Mouse (Mus musculus) gastrocnemius, adult 18-20 months (tissue): ENCODE measurements around the gene Gm4969. TPM values are rescaled to one million over a fixed set of nuclear protein-coding genes. Genes with fewer than 3 reads are reported as not detected.
"Not testable (repeated sequence)": the region's sequence is repeated elsewhere in the genome, so short reads cannot be mapped to it uniquely, and the experiment has no call there.

Experiments used
- DNase-seq: peaks from one replicate; pipeline ENCODE4 v3.0.0; 2021; ENCODE audit warnings: low spot score
- long read RNA-seq, 2 experiments: library from polyadenylated mRNA; stranded (forward); transcript quantifications; one replicate each; pipeline ENCODE4 v2.0.0; 2021
- total RNA-seq, 2 experiments: library from RNA; stranded (reverse); gene quantifications; 2 replicates each; pipeline ENCODE4 v1.2.3; 2021

Gm4969 gene
- total RNA-seq: not detected
- long read RNA-seq, experiment 1: 0 reads
- long read RNA-seq, experiment 2: 0 reads

DNA sequence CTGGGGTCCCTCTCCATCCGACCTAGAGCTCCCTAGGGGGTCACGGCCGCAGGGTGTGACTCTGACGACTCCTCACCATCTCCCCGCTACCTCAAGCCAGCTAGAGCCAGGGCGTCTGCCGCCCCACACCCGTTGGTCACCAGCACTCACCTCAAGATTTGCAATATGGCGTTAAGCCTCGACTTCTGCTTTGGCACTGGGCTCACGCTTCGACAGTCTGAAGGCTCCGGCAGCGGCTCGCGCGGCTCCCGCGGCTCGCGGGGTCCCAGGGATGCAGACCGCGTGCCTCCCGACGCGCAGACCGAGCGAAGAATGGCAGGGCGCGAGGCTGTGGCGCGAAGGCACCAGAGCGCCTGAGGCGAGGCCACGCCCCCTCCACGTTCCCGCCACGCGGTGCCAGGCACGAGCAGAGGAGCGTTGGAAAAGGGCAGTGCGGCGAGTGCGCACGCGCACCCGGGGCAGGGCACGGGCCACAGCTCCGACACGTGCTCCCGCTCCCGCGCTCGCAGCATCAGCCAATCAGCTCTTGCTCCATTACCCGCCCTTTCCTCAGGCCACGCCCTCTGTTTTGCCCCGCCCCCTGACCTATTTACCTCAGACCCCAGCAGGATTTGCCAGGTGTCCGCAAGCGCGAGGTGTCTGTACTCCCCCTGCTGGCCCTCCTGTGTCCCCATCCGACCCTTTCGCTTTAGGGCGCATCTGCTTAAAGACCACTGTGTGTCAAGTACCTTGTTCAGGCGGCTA is at the start of gene Gm4969:
Gene Gm4969 (minus strand): TSS at position 341 of the 744 bp plus-strand sequence.
- DNase-seq: no peak

DNA sequence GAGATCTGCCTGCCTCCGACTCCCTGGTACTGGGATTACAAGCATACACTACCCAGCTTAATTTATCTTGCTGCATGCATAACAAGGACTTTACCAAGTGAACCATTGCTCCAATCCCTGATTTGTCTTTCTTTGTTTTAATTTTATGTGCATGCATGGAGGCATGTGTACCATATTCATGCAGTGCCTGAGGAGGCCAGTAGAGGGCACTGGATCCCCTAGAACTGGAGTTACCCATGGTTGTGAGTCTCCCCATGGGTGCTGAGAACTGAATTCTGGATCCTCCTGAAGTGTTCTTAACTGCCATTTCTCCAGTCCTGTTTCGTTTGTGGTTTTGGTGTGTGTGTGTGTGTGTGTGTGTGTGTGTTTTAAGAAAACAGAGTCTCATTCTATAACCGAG is 48.8 kb upstream of the Gm4969 start:
- DNase-seq: no peak

DNA sequence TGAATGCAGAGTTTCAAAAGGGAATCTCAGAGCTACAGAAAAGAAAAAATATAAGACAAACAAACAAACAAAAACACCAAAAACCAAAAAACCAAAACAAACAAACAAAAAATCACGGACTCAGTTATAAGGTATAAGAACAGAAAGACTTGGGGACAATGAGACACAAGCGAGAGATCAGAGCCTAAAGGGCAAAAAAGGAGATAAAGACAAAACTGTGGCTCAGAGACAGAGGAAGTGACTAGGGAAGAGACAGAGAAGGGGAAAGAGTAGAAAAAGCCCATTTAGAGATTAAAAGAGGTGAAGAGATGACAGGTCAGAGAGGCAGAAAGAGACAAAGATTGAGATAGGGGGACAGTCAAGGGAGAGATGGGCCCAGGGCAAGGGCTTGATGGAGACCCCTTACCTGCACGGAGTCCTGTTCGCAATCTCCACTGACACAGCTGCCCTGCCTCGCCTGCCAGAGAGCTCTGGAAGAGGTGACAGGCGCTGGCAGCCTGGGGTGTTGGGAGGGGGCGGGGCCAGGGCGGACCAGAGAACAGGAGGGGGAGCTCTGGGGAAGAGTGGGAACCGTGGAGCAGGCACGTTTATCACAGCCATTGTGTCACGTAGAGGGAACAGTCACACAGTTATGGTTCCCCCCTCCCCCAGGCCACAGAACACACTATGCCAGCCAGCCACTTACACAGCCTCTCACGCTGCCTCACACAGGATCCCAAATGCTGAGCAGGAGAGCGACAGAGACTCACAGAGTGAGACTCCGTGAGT is 47.7 kb upstream of the Gm4969 start, which contains the start of gene Gipr:
Gene Gipr (minus strand): TSS at position 472 of the 768 bp plus-strand sequence.
- DNase-seq: no peak

DNA sequence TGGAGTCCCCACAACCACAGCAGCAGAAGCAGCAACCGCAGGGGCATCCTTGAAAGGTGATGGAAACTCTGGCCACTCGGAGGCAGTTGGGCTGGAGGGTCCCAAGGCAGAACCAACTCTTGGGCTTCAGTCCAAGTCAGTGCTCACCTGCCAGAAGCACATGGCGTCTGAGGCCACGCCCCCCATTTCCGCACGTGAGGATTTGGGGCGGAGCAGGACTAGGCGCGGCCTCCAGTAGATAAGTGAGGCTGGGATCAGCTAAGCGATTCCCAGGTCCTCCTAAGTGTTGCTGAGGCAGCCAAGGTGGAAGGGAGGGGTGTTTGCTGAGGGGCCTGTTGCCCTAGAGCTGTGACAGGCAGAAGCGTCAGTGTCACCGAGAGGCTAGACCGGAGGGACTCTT is 46.8 kb upstream of the Gm4969 start:
- no peak for DNase-seq

DNA sequence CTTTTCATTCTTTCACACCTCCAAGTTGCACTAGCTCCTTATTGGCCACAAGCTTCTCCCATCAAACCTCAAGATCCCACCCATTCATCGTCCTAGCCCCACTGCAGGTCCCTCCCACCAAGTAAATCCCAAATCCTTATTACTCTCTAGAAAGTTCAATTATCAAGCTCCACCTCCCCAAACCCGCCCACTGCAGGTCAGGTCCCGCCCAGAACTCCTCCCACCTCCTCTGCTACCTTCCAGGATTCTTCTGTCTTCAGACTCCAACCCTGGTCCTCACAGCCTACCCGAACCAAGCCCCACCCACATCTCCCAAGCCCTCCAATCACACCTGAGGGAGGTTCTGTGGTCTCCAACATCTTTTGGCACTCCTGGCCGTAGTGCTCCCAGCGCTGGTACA is 46.0 kb upstream of the Gm4969 start:
- no peak for DNase-seq

DNA sequence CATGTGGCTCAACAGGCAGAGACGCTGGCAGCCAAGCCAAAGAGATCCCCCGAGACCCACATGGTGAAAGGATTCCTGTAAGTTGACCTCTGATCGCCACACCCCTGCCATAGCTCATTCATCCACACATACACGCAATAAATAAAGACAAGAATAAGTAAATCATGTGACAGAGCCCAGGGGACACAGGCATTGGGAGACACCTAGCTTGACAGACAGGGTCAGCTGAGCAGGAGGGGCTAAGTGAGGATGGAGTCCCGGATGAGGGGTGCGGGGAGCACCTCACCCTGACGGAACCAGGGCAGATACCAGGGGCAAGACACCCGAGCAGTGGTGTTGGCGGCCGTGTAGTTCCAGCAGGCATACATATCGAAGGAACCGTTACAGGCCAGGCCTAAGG is 45.6 kb upstream of the Gm4969 start:
- DNase-seq: no peak

DNA sequence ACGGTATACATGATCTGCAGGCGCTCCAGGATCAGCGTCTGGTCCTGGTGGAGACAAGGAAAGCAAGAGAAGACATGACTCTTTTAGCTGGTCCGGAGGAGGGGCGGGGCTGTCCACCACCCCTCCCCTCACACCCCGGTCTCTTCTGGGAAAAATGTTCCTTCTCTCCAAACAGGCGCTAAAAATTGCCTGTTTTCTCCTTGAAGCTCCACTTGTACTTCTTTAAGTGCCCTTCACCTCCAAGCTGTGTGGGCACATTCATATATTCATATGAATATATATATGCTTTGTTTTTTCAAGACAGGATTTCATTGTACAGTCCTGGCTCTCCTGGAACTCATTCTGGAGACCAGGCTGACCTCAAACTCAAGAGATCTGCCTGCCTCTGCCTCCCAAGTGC is 44.8 kb upstream of the Gm4969 start:
- DNase-seq: no peak

DNA sequence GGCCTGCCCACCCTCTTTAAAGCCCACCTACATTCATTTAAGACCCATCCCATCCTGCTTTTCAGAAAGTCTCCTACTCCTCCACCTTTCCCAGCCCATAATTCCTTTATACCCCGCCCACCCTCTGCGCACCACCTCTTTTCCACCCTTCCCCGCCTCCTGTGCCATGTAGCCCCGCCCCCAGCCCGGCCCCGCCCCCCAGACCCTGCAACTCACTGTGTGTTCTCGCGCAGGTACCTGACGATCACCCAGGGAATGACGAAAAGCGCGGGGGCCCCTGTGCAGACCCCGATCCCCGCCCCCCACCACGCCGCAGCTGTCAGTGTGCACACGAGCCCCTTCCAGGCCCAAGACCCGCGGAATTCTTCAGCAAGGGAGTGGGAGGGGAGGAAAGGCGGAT is 41.9 kb upstream of the Gm4969 start:
- DNase-seq: no peak

DNA sequence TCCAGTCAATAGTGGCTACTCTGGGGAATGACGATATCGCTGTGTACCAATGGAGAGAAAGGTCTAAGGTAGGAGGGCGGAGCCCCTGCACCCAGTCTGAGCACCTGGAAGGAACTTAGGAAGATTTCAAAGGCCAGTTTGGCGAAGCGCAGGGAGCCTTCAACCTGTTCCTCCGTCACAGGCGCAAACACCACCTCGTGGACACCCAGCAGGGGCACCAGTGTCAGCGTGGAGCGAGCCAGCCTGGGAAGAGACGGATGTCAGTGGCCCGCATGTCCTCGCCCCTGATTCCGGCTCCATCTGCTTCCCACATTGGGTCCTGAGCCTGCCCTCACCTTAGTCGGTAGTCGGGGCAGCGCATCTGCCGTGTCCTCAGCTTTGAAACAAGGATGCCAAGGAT is 41.2 kb upstream of the Gm4969 start:
- DNase-seq: no peak

DNA sequence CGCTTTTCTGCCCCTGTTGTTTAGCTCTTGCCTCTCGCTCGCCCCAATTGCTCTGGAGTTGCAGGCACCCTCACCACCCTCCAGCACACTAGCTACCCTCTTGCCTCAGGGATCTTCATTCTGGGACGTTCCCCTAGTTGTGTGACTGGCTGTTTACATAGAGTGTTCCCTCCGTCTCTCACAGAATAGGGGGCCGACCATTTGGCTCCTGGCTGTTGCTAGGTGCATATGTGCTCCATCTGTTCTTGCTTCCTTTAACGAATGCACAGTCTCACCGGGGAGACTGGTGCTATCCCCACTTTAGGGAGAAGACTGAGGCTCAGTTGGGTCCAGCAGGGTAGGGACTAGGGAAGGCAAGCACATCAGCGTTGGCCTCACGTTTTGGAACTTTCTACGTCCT is 40.4 kb upstream of the Gm4969 start:
- no peak for DNase-seq

DNA sequence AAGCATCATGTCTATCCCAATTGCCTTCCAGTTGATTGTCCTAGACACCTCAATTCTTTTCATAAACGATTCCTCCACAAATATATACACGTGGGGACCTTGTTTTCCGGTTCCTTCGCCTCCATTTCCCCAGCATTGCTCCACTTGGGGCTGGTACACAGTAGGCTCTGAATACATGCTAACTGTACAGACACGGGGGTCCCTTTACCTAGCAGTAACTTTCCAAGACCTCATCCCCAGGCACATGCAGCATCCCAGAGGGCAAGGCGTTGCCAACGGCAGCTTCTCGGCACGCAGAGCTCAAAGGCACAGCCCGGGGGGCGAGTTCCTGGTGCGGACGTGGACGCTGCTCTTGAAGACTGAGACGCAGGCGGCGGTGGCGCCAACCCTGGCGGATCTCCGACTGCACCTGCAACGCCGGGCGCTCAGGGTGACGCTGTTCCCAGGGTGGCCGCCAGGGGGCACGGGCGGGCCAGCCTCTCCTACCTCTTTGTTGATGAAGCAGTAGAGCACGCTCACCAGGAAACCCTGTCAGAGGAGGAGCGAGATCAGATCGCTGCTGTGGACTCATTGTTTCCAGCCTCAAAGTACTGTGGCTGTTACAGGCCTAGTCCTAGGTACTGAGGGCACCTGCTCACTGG is 39.1 kb upstream of the Gm4969 start:
- DNase-seq: peak; percentile 90

DNA sequence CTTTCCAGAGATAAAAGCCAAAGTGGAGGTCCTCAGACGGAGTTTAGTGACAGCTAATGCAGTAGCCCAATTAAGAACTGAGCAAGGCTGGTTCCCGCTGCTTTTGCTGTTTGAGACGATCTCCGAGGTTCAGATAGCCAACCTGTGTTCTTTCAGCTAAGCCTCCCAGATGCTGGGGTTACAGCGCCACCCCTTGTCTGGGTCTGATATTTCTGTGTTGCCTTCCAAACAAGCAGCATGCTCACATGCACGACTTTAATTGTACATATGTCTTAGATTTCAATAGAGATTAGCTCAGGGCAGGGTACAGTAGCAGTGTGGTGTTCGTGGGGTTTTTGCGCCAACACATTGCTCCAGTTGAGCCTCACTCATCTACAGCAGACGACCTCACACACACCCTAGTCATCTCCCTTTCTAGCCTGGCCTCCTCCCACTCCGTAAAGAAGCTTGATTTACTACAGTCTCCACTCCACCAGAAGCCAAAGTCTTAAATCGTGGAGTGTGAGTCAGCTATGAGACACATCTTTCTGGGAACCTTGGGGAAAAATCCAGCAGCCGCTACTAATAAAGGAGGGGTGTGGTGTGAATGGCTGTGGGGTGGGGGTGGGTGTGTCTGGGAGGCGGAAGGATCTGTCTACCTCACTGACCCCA is 37.8 kb upstream of the Gm4969 start:
- DNase-seq: no peak

DNA sequence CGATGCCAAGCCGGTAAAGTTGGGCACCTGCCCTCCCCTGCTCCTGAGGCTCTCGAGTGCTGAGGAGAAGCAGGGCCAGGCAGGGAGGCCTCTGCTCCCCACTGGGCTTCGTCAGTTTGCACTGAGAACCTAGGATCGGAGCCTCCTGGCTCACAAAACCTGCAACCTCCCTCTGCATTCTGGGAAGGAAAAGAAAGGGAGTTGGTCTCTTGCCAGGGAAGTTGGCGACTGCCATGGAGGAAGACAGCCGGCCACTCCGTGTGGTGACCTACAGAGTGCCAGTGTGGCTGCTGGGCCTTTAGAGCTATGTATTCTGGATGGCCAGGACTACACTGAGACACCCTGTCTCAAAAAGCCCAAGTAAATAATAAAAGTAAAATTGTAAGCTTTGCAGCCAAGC is 36.6 kb upstream of the Gm4969 start:
- DNase-seq: no peak

DNA sequence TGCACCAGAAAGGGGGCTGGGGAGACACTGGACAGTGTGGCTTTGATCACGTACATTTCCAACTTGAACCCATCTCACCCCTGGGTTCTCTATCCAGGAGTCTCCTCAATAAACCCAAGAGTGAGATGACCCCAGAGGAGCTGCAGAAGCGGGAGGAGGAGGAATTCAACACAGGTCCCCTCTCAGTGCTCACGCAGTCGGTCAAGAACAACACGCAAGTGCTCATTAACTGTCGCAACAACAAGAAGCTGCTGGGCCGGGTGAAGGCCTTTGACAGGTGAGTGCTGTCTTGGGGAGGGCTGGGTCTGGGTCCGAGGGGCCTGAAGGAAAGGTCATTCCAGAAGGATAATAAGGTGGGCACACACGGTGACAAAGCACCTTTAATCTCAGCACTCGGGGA is 33.0 kb upstream of the Gm4969 start:
- not testable (repeated sequence) for DNase-seq

DNA sequence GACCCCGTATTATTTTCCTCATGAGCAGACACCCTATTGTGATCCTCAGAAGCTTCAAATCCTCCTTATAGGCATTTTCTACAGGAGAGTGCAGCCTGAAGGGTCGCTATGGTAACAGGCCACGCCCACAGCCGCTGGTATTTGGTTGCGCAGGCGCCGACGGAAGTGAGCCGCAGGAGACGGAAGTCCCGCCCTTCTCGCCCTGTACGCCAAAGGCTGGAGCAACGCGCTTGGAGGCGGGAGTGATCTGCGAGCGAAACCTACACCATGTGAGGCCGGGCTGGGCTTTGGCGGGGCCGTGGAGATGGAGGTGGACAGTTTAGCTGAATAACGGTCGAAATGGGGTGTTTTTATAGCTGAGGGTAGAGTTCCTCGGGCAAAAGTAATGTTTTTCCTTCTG is 31.5 kb upstream of the Gm4969 start, which contains the start of gene Snrpd2:
Gene Snrpd2 (plus strand): TSS at position 97 of the 400 bp plus-strand sequence.
- DNase-seq: peak; percentile 97

DNA sequence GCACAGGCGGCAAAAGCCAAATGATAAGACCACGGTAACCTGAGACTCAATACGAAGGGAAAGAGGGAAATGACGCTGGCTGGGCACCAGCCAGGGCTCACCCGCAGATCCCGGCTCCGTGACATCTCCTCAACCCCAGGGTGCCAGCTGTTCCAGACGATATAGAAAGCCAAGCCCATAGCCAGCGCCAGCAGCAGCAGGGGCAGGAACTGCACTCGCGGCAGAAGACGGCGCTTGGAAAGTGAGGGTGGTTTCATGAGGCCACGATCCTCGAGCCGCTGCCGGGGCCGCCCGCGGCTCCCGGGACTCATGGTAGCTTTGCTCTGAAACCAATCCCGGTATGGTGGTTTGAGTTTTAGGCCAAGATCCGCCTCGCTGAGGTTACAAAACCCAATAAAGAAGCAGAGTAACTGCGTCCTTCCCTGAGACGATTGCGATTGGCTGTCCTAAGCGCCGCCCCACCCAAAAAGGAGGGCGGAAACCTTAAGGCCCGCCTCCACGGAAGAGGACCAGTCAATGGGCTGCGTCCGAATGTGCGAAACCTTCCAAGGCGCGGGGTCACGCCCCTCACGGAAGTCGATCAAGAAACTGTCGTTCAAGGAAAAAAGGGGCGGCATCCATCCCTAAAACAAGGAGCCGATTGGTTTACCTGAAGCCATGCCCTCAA is 30.8 kb upstream of the Gm4969 start, which contains the start of gene Qpctl:
Gene Qpctl (minus strand): TSS at position 417 of the 667 bp plus-strand sequence.
- peak; percentile 99 for DNase-seq

DNA sequence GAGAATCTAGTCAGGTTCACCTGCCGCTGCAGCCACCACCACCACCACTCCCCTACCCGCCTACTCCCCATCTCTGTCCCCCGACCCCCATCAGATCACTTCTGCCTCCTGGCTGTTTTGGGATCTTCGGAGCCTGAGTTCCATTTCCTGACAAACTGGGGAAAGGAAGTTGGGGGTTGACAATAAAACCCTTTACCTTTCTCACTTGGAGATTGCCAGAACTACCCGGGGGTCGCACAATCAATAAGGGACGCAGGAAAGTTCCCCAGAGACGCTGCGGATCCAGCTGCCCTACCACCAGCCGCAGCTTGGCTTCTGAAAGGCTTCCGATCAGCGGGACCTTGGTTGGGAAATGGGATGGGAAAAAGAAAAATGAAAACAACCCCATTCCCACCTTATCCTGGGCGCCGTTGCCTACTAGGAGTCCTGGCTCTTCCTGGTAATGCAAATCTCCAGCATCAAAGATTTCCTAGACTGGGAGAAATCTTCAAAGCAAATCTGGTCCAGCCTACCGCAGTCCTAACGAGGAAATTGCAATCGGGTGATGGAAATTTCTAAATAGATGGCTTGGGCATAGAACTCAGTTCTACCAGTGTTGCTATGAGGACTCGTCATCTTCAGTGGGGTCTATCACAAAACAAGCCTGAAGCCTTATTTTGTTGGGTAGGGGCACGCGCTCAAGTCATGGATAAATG is 30.2 kb upstream of the Gm4969 start:
- no peak for DNase-seq

DNA sequence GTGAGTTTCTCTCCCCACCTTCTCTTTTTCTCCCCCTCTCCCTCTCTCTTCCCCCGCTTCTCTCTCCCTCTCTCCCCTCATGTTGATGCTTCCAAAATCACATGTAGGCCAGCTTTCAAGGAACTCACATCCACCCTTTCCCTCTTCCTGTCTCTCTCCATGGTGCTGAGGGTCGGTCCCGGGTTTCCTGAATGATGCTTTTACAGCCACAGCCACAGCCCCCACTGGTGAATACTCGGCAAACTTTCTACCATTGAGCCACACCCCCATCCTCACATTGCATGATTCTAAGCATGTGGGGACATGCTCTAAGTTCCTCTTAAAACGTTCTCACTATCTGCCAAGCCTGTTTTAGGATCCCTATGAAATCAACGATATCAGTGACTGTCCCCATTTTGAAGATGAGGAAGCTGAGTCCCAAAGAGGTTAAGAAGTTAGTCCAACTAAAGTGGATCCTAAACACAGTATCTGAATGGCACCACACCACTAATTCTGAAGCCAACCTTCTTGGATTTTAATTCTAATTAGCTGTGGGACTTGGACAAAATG is 29.4 kb upstream of the Gm4969 start:
- no peak for DNase-seq

DNA sequence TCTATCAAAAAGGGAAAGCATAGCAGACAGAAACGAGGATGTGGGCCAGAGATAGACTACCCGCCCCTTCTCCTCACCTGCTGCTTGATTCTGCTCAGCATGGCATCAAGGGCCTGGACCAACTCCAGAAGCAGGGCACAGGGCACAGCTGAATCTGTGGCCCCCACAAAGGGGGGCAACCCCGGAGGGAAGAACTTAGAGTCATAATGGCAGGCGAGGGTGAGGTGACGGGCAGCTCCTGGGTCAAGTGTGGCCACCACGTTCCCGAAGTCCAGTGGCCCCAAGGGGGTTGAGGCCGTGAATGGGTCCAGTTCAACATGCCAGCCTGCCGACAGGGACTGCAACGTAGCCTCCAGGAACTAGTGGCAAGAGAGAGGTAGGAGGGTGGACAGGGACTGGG is 28.6 kb upstream of the Gm4969 start:
- no peak for DNase-seq

DNA sequence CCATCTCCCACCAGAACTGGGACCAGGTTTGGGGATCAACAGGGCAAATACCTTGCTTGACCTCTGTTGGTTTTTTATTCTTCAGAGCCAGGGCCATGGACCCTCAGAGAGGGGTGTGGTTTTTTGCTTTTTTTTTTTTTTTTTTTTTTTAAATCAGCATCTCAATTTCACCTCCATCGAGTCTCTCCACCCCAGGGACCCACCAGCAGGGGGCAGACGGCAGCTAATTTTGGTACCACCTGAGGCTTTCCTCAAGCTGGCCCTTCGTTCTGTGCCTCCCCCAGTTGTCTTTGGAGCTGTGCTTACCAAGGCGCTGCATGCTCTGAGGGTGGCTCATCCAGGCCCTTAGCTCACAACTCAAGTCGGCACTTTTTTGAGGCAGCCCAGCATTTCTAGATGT is 19.2 kb upstream of the Gm4969 start:
- peak; percentile 34 for DNase-seq
